Mouse (Mus musculus) hindbrain, embryonic 14.5 days (tissue): ENCODE results near the gene Ebf1. TPM values are rescaled to one million over a fixed set of nuclear protein-coding genes. Genes with fewer than 3 reads are reported as not detected.

ENCODE experiments used
- ATAC-seq: fragments of 200-750 bp; cut with Nextera tagmentation; 2 replicates; pipeline ENCODE4 v1.8.0; 2017; ENCODE audit warnings: moderate number of reproducible peaks, mild to moderate bottlenecking, moderate TSS enrichment, moderate library complexity; ENCODE audit not compliant: low FRiP score
- DNase-seq: peaks from one replicate; pipeline ENCODE4 v3.0.0-alpha.2; 2015; ENCODE audit warnings: low spot score
- H3K27ac ChIP-seq: fragments of 300-500 bp; sonication (generic); 2 replicates; pipeline ENCODE4 v1.5.1; 2014; ENCODE audit warnings: mild to moderate bottlenecking, moderate library complexity
- H3K27me3 ChIP-seq: fragments of 300-500 bp; sonication (generic); 2 replicates; pipeline ENCODE4 v1.6.1; 2014; ENCODE audit warnings: mild to moderate bottlenecking, low read length, mixed read lengths; ENCODE audit not compliant: control insufficient read depth, insufficient read depth
- H3K36me3 ChIP-seq: fragments of 300-500 bp; sonication (generic); replicated peaks from 2 replicates; pipeline ENCODE4 v1.6.1; 2014; ENCODE audit not compliant: control insufficient read depth, insufficient read depth
- H3K4me1 ChIP-seq: fragments of 300-500 bp; sonication (generic); replicated peaks from 2 replicates; pipeline ENCODE4 v1.6.1; 2014; ENCODE audit warnings: antibody characterized with exemption, low read length, mixed read lengths; ENCODE audit not compliant: control insufficient read depth, insufficient read depth
- H3K4me2 ChIP-seq: fragments of 300-500 bp; sonication (generic); replicated peaks from 2 replicates; pipeline ENCODE4 v1.6.1; 2014; ENCODE audit warnings: mild to moderate bottlenecking, moderate library complexity
- H3K4me3 ChIP-seq: fragments of 300-500 bp; sonication (generic); replicated peaks from 2 replicates; pipeline ENCODE4 v1.5.1; 2014; ENCODE audit warnings: mild to moderate bottlenecking, low read length
- H3K9ac ChIP-seq: fragments of 300-500 bp; sonication (generic); 2 replicates; pipeline ENCODE4 v1.6.1; 2014
- H3K9me3 ChIP-seq: fragments of 300-500 bp; sonication (generic); 2 replicates; pipeline ENCODE4 v1.6.1; 2016; ENCODE audit warnings: low read length; ENCODE audit not compliant: control insufficient read depth
- WGBS: fragments of 180-500 bp; shearing (Covaris S2); extraction: QIAGEN DNeasy Blood & Tissue Kit; methylation state at CpG from one replicate; pipeline ENCODE4 v1.1.7; 2014; 5-methylcytosine and 5-hydroxymethylcytosine counted together
- polyA plus RNA-seq: library from polyadenylated mRNA; unstranded; fragments of >200 nt; fragmentation: Nextera tagmentation; extraction: Ambion mirVana; gene quantifications from 2 replicates; pipeline ENCODE4 v1.2.1, GENCODE M21; 2014

Gene Ebf1
- polyA plus RNA-seq, 1 experiment from 2014 or later = 123 TPM

DNA sequence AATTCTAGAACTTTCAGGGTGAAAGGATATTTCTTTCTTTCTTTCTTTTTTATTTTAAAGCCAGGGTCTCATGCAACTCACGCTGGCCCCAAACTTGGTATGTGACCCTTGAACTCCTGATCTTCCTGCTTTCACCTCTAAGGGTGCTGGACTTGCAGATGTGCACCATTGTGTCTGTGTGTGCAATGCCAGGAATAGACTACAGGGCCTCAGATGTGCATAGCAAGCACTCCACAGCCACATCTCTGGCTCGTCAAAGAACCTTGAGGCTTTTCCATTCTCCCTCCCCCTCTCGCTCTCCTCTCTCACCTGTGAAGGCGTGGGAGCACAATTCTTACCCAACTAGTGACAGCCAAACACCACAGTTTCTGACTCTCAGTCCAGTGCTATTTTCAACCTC lies 137.2 kb downstream of the Ebf1 start:
- H3K27me3 ChIP-seq = no peaks in the 10 kb centered on the region
- H3K9me3 ChIP-seq = no peaks in the 10 kb centered on the region
- no peak overlapping the region for H3K4me3 ChIP-seq
- no peak for ATAC-seq
- H3K9ac ChIP-seq = no peak overlapping the region
- no peak overlapping the region for H3K4me2 ChIP-seq
- H3K4me1 ChIP-seq = no peaks in the 10 kb centered on the region; the same call in 1 of the 2 replicates
- H3K27ac ChIP-seq = no peak overlapping the region
- H3K36me3 ChIP-seq = no peaks in the 10 kb centered on the region
- no peak for DNase-seq
- 80% methylated on average over 4 of the region's 4 CpGs for WGBS

DNA sequence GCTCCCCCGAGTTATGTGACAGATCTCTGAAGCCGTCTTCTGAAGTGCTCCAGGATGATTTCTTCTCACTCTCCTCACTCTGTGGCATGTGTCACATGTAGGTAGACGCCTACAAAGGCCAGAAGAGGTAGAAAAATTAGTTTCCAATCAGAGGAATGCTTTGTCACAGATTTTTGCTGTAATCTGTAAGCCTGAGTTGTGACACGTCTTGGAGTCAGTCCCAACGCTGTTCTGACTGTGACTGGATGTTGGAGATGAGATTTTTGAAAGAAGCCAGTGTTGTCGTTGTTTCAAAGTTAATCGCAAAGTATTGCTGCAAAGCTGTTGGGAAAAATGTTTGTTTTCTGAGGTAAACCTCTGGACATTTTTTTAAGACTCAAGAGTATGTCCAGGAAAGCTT lies 139.2 kb downstream of the Ebf1 start:
- WGBS = 90% methylated on average over 7 of the region's 7 CpGs
- Histone ChIP-seq H3K27me3 (no peaks in the 10 kb centered on the region), H3K9me3 (no peaks in the 10 kb centered on the region), H3K9ac (no peak overlapping the region), H3K27ac (no peak overlapping the region), H3K4me3 (no peak overlapping the region), H3K4me2 (no peak overlapping the region), H3K4me1 (peaks cover 6% of the 10 kb centered on the region), H3K36me3 (no peaks in the 10 kb centered on the region)
- no peak for DNase-seq
- no peak for ATAC-seq

DNA sequence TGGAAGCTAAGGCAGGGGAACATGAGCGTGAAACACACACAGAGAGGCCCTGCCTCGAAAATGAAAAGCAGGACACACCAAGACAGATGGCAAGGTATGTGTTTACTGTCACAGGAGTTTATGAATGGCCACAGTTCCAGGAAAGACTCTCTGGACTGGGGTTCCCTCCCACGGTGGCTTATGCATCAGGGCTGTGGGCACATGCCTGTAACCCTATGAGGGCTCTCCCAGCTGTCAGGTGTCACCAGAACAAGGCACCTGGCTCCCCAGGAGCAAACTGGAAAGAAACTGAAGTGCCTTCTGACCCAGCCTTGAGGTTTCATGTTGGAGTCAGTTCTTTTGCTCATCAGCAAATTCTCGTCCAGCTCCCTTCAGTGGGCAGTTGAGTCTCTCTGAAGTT lies 141.7 kb downstream of the Ebf1 start:
- H3K4me1 ChIP-seq = peaks cover 19% of the 10 kb centered on the region
- 73% methylated on average over 4 of the region's 4 CpGs for WGBS
- ATAC-seq (no peak), DNase-seq (no peak)
- H3K27me3 ChIP-seq = no peaks in the 10 kb centered on the region
- no peak overlapping the region for H3K9ac ChIP-seq
- no peaks in the 10 kb centered on the region for H3K9me3 ChIP-seq
- no peak overlapping the region for H3K4me2 ChIP-seq
- no peaks in the 10 kb centered on the region for H3K36me3 ChIP-seq
- H3K4me3 ChIP-seq = no peak overlapping the region
- H3K27ac ChIP-seq = no peak overlapping the region

DNA sequence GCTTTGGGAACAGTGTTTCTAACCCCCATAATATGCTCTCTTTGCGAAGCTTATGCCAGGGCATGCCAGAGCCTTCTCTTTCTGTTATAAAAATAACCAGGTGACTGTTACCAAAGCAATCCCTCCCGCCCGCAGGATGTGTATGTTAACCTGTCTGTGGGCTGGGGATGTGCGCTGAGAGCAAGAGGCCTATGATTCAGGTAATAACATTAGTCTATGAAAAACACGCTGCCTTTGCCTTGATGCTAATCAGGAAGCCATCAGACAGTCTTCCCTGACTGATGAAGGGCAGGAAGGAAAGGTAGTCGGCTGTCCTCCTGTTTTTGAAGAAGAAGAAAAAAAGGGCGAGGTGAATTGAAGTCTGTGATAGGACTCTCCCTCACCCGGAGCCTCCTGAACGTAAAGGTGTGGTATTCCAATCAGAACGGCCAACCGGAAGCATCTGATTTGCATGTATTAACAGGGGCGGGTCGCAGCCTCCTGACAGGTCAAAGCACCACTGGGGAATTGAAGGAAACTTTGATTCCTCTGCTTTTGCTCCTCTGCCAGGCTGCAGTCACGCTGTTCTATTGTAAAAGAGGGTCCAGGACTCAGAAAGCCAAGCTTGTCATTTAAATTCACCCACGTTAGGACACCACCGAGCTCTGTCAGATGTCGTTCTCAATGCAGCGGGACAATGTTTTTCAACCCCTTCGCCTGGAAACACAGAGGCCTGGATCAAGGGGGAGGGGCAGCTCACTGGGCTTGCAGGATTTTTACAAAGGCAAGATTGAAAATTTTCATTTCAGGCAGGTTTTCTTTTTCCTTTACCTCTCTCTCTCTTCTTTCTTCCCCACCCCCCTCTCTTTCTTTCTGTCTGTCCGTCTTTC lies 144.2 kb downstream of the Ebf1 start:
- H3K27me3 ChIP-seq = no peaks in the 10 kb centered on the region
- H3K4me2 ChIP-seq = peak overlapping the region; percentile 44
- WGBS = 6% methylated on average over 20 of the region's 20 CpGs
- no peak overlapping the region for H3K4me3 ChIP-seq
- no peaks in the 10 kb centered on the region for H3K9me3 ChIP-seq
- peaks cover 20% of the 10 kb centered on the region for H3K4me1 ChIP-seq
- no peak overlapping the region for H3K27ac ChIP-seq
- H3K36me3 ChIP-seq = no peaks in the 10 kb centered on the region
- DNase-seq = no peak
- H3K9ac ChIP-seq = peak overlapping the region; percentile 13; the same call in 1 of the 2 replicates
- no peak for ATAC-seq

DNA sequence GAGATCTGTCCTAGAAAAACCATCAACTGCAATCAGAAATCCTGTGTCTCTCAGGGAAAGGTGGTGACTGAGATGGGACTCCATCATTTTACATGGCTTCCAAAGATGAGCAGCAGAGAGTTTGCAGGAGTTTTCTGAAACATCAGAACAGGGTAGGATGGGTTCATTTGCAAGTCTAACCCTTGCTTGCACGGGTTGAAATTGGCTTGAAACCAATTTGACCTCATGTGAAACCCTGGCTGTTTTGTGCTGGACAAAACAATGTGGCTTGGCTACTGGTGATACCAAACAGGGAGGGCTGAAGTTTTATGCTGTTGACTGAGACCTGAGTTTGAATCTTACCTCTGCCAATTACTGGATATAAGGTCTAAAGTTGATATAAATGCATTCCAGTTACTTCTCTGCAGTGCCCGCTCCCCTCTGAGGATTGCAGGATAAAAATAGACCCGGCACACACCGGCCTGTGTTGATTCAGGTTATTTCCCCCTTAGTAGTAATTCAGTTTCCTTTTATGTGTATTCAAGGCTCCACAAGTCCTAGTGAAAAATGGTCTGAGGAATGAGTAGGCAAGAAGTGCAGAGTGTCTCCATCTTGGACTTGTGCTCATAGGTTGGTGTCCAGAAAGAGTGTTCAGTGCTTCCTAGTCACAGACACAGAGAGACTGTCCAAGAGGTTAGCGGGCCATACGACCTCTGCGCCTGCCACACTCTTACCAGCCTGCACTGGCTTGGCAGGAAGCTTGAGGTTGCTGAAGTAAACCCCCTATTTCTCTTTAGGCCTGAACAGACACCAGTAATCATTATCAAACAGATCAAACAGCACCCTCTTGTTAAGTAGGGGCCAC lies 147.1 kb downstream of the Ebf1 start:
- Histone ChIP-seq H3K9me3 (no peaks in the 10 kb centered on the region), H3K27ac (no peak overlapping the region), H3K9ac (no peak overlapping the region), H3K4me1 (peaks cover 30% of the 10 kb centered on the region), H3K4me3 (no peak overlapping the region), H3K27me3 (no peaks in the 10 kb centered on the region), H3K36me3 (no peaks in the 10 kb centered on the region), H3K4me2 (no peak overlapping the region)
- DNase-seq (no peak), ATAC-seq (no peak)
- 78% methylated on average over 7 of the region's 7 CpGs for WGBS

DNA sequence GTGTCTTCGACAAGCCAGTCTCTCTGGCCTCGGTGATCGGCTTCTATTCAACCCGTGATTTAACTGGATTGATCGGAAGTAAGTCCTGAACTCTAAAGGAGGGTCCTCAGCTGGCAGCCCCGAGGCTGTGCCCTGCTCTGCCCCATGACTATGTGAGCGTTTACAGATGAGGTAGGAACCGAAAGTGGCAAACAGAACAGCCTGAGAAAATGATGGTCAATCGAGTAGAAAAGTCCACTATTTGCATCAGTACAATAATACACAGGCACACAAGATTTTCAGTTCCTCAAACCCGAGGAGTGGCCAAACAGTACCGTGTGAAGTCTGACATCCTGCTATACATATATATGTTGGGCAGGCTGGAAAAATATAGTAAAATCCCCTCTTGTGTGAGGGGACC lies 147.9 kb downstream of the Ebf1 start:
- Histone ChIP-seq H3K4me3 (no peak overlapping the region), H3K4me1 (peaks cover 31% of the 10 kb centered on the region), H3K27ac (no peak overlapping the region), H3K9me3 (no peaks in the 10 kb centered on the region), H3K36me3 (no peaks in the 10 kb centered on the region), H3K9ac (no peak overlapping the region), H3K4me2 (no peak overlapping the region), H3K27me3 (no peaks in the 10 kb centered on the region)
- DNase-seq (no peak), ATAC-seq (no peak)
- 69% methylated on average over 11 of the region's 11 CpGs for WGBS

DNA sequence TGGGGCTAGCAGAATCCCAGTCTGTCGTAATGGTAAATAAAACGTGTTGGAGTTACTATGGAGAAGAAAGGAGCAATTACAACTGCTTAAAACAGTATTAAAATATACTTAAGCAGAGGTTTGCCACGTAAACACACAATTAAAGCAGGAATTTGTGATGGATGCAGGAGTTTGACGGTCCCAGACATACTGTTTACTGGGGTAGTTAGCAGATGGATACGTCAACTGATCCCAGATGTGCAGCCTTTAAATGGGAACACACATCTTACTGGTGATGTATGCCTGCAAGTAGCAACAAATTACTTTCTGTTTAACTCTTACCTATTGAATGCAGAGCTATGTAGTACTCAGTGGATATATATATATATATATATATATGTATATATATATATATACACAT lies 149.1 kb downstream of the Ebf1 start:
- no peak overlapping the region for H3K4me2 ChIP-seq
- no peaks in the 10 kb centered on the region for H3K36me3 ChIP-seq
- H3K27me3 ChIP-seq = no peaks in the 10 kb centered on the region
- no peak overlapping the region for H3K9ac ChIP-seq
- ATAC-seq (no peak), DNase-seq (no peak)
- no peaks in the 10 kb centered on the region for H3K9me3 ChIP-seq
- no peak overlapping the region for H3K27ac ChIP-seq
- WGBS = 59% methylated on average over 5 of the region's 5 CpGs
- H3K4me1 ChIP-seq = peaks cover 33% of the 10 kb centered on the region
- H3K4me3 ChIP-seq = no peak overlapping the region

DNA sequence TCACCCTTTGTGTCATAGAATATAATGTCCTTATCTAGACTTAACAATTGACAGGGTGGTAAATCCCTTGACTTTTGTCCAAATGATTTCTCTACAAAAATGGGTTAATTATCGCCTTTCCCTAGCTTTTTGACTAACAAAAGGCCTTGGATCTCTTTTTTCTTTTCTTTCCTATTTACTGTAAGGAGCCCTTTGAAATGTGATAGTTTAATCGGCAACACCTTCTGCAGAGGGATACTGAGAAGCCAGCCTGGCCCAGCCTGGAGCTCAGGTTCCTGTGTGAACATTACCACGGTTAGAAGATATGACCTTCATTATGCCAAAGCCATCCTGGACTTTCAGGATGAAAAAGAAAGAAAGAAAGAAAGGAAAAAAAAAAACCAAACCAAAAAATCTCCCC lies 150.2 kb downstream of the Ebf1 start:
- Histone ChIP-seq H3K27ac (no peak overlapping the region; the same call in 1 of the 2 replicates), H3K36me3 (no peaks in the 10 kb centered on the region), H3K4me1 (peaks cover 25% of the 10 kb centered on the region), H3K9ac (no peak overlapping the region), H3K27me3 (no peaks in the 10 kb centered on the region), H3K4me3 (no peak overlapping the region), H3K9me3 (no peaks in the 10 kb centered on the region), H3K4me2 (no peak overlapping the region)
- ATAC-seq (no peak), DNase-seq (no peak)
- 14% methylated on average over 3 of the region's 3 CpGs for WGBS

DNA sequence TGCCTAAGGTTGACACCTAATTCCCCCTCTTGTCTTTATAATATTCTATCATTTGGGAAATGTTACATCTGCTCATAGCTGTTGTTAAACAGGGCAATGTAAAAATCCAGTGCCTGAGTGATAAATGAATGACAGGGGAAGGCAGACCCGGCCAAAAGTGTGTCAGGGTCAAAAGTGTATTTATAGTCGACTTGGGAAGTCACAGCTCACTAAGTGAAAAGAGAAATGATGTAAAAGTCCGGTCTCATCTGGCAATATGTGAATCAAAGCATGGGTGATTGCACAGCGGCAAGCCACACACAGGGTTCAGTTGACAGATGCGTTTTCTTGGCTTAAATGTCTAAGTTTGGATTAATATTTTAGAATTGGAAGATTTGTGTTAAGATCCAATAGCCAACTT lies 151.2 kb downstream of the Ebf1 start:
- no peak for DNase-seq
- H3K9ac ChIP-seq = no peak overlapping the region
- H3K27me3 ChIP-seq = no peaks in the 10 kb centered on the region
- no peaks in the 10 kb centered on the region for H3K9me3 ChIP-seq
- H3K4me3 ChIP-seq = no peak overlapping the region
- H3K4me2 ChIP-seq = no peak overlapping the region
- peaks cover 33% of the 10 kb centered on the region for H3K4me1 ChIP-seq
- H3K27ac ChIP-seq = peak overlapping the region; percentile 39; the same call in 1 of the 2 replicates
- ATAC-seq = no peak
- WGBS = 60% methylated on average over 5 of the region's 5 CpGs
- H3K36me3 ChIP-seq = no peaks in the 10 kb centered on the region
